Mouse (Mus musculus): Measurements from ENCODE around the gene Exog. TPM values are rescaled to one million over a fixed set of nuclear protein-coding genes. Genes with fewer than 3 reads are reported as not detected.

Gene Exog
- 5.7 and 6.9 TPM in 2 replicates for total RNA-seq (2017)

- peak; percentile 97 for ATAC-seq (replicated peaks; ENCODE audit: low read depth, poor library complexity, severe bottlenecking)
Observed at GRCm38 (mm10) chr9:119444738-119445429, at the start of gene Exog. TSS of gene Exog (plus strand) at chr9:119444943.

- ATAC-seq (replicated peaks; ENCODE audit: low read depth, poor library complexity, severe bottlenecking) = peak; percentile 16
Observed at GRCm38 (mm10) chr9:119401351-119401750, 43.4 kb upstream of the Exog start.

- ATAC-seq (replicated peaks; ENCODE audit: low read depth, poor library complexity, severe bottlenecking) = peak; percentile 89
Observed at GRCm38 (mm10) chr9:119401801-119402214, 42.9 kb upstream of the Exog start, which contains the start of gene Acvr2b. TSS of gene Acvr2b (plus strand) at chr9:119402118.

GRCm38 (mm10) chr9:119402253-119403235 lies 42.2 kb upstream of the Exog start:
- no peak for ATAC-seq (replicated peaks; ENCODE audit: low read depth, poor library complexity, severe bottlenecking)

GRCm38 (mm10) chr9:119403236-119403641 lies 41.5 kb upstream of the Exog start:
- ATAC-seq (replicated peaks; ENCODE audit: low read depth, poor library complexity, severe bottlenecking) = no peak

- ATAC-seq (replicated peaks; ENCODE audit: low read depth, poor library complexity, severe bottlenecking) = peak; percentile 33
Observed at GRCm38 (mm10) chr9:119404090-119404489, 40.7 kb upstream of the Exog start.

GRCm38 (mm10) chr9:119407884-119408283 lies 36.9 kb upstream of the Exog start:
- no peak for ATAC-seq (replicated peaks; ENCODE audit: low read depth, poor library complexity, severe bottlenecking)

GRCm38 (mm10) chr9:119408898-119409664 lies 35.7 kb upstream of the Exog start:
- ATAC-seq (replicated peaks; ENCODE audit: low read depth, poor library complexity, severe bottlenecking) = no peak

GRCm38 (mm10) chr9:119409864-119410263 lies 34.9 kb upstream of the Exog start:
- ATAC-seq (replicated peaks; ENCODE audit: low read depth, poor library complexity, severe bottlenecking) = no peak

GRCm38 (mm10) chr9:119418025-119418424 lies 26.7 kb upstream of the Exog start:
- peak; percentile 42 for ATAC-seq (replicated peaks; ENCODE audit: low read depth, poor library complexity, severe bottlenecking)

- ATAC-seq (replicated peaks; ENCODE audit: low read depth, poor library complexity, severe bottlenecking) = no peak
Observed at GRCm38 (mm10) chr9:119419852-119420438, 24.8 kb upstream of the Exog start.

- ATAC-seq (replicated peaks; ENCODE audit: low read depth, poor library complexity, severe bottlenecking) = peak; percentile 78
Observed at GRCm38 (mm10) chr9:119425217-119425975, 19.3 kb upstream of the Exog start.

GRCm38 (mm10) chr9:119425976-119426415 lies 18.7 kb upstream of the Exog start:
- ATAC-seq (replicated peaks; ENCODE audit: low read depth, poor library complexity, severe bottlenecking) = no peak

- no peak for ATAC-seq (replicated peaks; ENCODE audit: low read depth, poor library complexity, severe bottlenecking)
Observed at GRCm38 (mm10) chr9:119426483-119426882, 18.3 kb upstream of the Exog start.

GRCm38 (mm10) chr9:119430311-119430710 lies 14.4 kb upstream of the Exog start:
- ATAC-seq (replicated peaks; ENCODE audit: low read depth, poor library complexity, severe bottlenecking) = peak; percentile 93

GRCm38 (mm10) chr9:119435855-119436254 lies 8.9 kb upstream of the Exog start:
- peak; percentile 58 for ATAC-seq (replicated peaks; ENCODE audit: low read depth, poor library complexity, severe bottlenecking)

GRCm38 (mm10) chr9:119438065-119438464 lies 6.7 kb upstream of the Exog start:
- no peak for ATAC-seq (replicated peaks; ENCODE audit: low read depth, poor library complexity, severe bottlenecking)

- ATAC-seq (replicated peaks; ENCODE audit: low read depth, poor library complexity, severe bottlenecking) = no peak
Observed at GRCm38 (mm10) chr9:119438498-119439000, 6.2 kb upstream of the Exog start.

- peak; percentile 74 for ATAC-seq (replicated peaks; ENCODE audit: low read depth, poor library complexity, severe bottlenecking)
Observed at GRCm38 (mm10) chr9:119445737-119446136, 994 bp downstream of the Exog start.

Measured in common myeloid progenitor, adult 5-6 weeks (primary cell).